Mouse (Mus musculus) testis, adult 2 months (tissue): ENCODE measurements around the gene Zpr1. TPM values are rescaled to one million over a fixed set of nuclear protein-coding genes. Genes with fewer than 3 reads are reported as not detected.

Experiments
- H3K27ac ChIP-seq: fragments of 200-500 bp; 2 replicates; pipeline ENCODE4 v1.5.1; 2012; ENCODE audit warnings: low read depth, low read length; ENCODE audit not compliant: control insufficient read depth, insufficient read depth
- H3K27me3 ChIP-seq: fragments of 200-500 bp; 2 replicates; pipeline ENCODE4 v1.6.1; 2012; ENCODE audit warnings: mild to moderate bottlenecking, low read length, moderate library complexity; ENCODE audit not compliant: control insufficient read depth, insufficient read depth
- H3K36me3 ChIP-seq: fragments of 200-500 bp; 2 replicates; pipeline ENCODE4 v1.6.1; 2012; ENCODE audit warnings: mild to moderate bottlenecking, low read length; ENCODE audit not compliant: control insufficient read depth, insufficient read depth
- H3K4me1 ChIP-seq: fragments of 200-500 bp; 2 replicates; pipeline ENCODE4 v1.6.1; 2012; ENCODE audit warnings: low read length; ENCODE audit not compliant: control insufficient read depth, insufficient read depth
- H3K4me3 ChIP-seq: fragments of 200-500 bp; 2 replicates; pipeline ENCODE4 v1.5.1; 2012; ENCODE audit warnings: low read depth, mild to moderate bottlenecking, low read length, moderate library complexity, mixed read lengths; ENCODE audit not compliant: control insufficient read depth
- CTCF ChIP-seq: fragments of 200-500 bp; IDR thresholded peaks from 2 replicates; pipeline ENCODE4 v1.5.1; 2012; ENCODE audit warnings: low read depth, mild to moderate bottlenecking, inconsistent platforms, low read length, moderate library complexity; ENCODE audit not compliant: control insufficient read depth, insufficient read depth, insufficient replicate concordance
- POLR2A ChIP-seq: fragments of 200-500 bp; IDR thresholded peaks from 2 replicates; pipeline ENCODE4 v1.6.1; 2012; ENCODE audit warnings: low read depth, mild to moderate bottlenecking, inconsistent platforms, low read length, moderate library complexity; ENCODE audit not compliant: control insufficient read depth
- polyA plus RNA-seq: library from polyadenylated mRNA; depleted of rRNA; stranded (reverse); fragments of >200 nt; gene quantifications from 2 replicates; pipeline ENCODE4 v1.2.3, GENCODE M21; 2012

Gene Zpr1
- polyA plus RNA-seq, 1 experiment = 46.5 TPM

DNA sequence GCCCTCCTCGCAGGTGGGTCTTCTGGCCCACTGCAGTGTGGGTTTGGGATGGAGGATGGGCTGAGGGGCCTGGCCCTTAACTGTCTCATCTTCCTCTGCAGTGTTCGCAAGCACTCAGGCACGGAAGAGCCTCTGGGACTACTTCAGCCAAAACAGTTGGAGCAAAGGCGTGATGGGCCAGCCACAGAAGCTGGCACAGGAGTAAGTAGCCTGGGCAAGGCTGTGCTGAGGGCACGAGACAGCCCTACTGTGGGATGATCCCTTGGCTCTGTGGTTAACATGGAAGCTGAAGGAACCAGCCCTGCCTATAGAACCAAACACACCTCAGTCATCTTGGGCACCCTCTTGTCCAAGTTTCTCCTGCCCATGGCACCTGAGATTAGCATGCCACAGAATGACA, 3.7 kb upstream of the Zpr1 start:
- no peaks in the 10 kb centered on the region for H3K36me3 ChIP-seq
- no peak overlapping the region for H3K4me3 ChIP-seq
- peaks cover 5% of the 10 kb centered on the region for H3K4me1 ChIP-seq
- H3K27ac ChIP-seq = no peak overlapping the region
- H3K27me3 ChIP-seq = no peaks in the 10 kb centered on the region
- no peak for TF ChIP-seq POLR2A
- no peak for TF ChIP-seq CTCF

DNA sequence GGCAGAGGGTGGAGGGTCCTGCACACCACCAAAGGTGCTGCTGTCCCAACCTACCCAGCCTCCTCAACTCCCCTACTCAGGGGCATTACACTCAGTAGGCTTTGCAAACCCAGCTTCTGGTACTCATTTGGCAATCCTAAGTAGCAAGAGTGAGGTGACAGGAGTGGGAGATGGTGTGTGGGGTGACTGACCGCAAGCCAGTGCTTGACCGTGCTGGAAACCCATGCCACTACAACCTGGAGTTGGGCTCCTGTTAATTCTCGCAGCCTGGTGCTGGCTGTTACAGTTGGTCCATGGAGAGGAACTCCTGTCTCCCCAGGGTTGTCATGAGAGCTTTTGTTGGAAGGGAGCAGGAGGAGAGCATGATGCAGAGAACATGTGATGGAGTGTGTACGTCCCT, 2.1 kb upstream of the Zpr1 start:
- no peak for TF ChIP-seq CTCF
- no peak for TF ChIP-seq POLR2A
- H3K27me3 ChIP-seq = no peaks in the 10 kb centered on the region
- no peak overlapping the region for H3K27ac ChIP-seq
- peaks cover 2% of the 10 kb centered on the region; the same call in 1 of the 2 replicates for H3K36me3 ChIP-seq
- peaks cover 5% of the 10 kb centered on the region for H3K4me1 ChIP-seq
- H3K4me3 ChIP-seq = no peak overlapping the region

DNA sequence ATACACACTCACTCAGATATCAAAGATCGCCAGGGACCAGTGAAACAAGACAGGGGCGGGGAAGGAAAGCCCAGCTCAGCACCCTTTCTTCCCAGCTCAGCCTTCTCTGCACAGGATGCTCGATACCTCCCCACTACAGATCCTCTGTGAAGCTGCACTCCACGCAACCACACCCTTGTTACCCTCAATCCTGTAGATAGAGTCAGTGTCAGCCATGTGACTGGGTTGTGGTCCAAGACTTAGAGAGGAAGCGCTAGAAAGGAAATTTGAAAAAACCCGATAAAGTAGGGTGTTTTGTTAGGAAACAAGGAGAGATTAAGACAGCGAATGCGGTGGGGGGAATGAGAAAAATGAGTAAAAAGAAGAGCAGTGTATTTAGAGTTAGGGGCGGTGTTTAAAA, 794 bp upstream of the Zpr1 start:
- Histone ChIP-seq H3K4me3 (no peak overlapping the region), H3K36me3 (peaks cover 4% of the 10 kb centered on the region), H3K4me1 (peaks cover 5% of the 10 kb centered on the region), H3K27me3 (no peaks in the 10 kb centered on the region), H3K27ac (no peak overlapping the region)
- TF ChIP-seq POLR2A (no peak), CTCF (no peak)

DNA sequence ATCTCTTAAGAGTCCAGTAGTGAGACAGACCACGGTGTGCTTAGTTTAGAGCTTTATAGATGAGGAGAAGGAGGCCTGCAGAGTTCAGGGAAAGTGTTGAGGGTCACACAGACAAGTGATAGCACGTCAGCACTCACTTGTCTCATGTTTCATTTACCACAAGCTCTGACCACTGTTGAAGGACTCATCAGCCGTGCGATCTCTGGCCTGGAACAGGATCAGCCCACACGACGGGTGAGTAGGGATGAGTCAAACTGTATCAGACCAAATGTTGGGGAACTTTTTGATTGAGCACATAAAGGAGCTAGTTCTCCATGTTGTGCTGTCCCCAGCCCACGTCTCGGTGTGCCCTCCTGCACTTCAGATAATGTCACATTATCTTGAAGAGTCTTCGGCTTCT, 1.6 kb downstream of the Zpr1 start:
- TF ChIP-seq CTCF = no peak
- no peak for TF ChIP-seq POLR2A
- peaks cover 5% of the 10 kb centered on the region for H3K4me1 ChIP-seq
- no peak overlapping the region for H3K27ac ChIP-seq
- peaks cover 4% of the 10 kb centered on the region for H3K36me3 ChIP-seq
- H3K27me3 ChIP-seq = no peaks in the 10 kb centered on the region
- no peak overlapping the region for H3K4me3 ChIP-seq

DNA sequence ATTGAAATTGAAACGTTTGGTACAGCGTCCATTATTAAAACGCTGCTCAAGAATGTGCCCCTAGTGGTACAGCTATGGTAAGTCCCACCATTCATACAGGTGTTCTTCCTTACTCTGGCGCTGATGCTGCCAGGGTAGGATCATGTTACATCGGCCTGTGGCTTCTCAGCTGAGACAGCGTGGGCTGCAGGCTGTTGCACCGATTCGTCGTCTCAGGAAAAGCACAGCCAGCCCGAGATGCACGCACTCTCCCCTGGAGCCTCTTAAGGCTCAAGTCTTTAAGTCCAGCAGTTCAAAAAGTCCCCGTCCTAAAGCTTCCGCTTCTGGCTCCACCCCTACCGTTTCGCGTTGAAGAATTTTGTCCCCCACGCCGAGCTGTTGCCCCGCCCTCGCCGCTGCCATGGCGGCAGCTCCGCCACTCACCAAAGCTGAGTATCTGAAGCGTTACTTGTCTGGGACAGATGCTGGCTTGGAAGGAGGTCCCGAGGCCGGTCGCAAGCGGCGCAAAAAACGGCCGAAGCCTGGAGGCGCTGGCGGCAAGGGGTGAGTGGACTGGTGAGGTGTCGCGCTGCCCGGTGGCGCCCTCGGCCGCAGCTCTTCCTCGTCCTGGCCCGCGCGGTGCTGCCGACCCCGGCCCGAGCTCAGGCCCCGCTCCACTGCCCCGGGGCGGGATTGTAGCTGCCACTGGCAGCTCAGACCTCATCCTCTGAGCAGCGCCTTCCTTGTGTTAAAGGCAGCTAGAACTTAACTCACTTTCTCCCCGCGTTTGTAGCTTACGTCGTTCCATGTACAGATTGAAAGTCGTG, 10.0 kb downstream of the Zpr1 start, which contains the start of gene Bud13:
TSS of gene Bud13 (plus strand) at position 378 of the 806 bp plus-strand sequence.
- Histone ChIP-seq H3K27ac (peak within 1 kb of the TSS; percentile 81), H3K36me3 (no peaks in the 10 kb centered on the region; the same call in none of the 2 replicates), H3K4me3 (peak within 1 kb of the TSS; percentile 96), H3K27me3 (no peaks in the 10 kb centered on the region), H3K4me1 (no peaks in the 10 kb centered on the region; the same call in 1 of the 2 replicates)
- TF ChIP-seq CTCF (peak; percentile 25; the same call in 1 of the 2 replicates), POLR2A (peak; percentile 88)

DNA sequence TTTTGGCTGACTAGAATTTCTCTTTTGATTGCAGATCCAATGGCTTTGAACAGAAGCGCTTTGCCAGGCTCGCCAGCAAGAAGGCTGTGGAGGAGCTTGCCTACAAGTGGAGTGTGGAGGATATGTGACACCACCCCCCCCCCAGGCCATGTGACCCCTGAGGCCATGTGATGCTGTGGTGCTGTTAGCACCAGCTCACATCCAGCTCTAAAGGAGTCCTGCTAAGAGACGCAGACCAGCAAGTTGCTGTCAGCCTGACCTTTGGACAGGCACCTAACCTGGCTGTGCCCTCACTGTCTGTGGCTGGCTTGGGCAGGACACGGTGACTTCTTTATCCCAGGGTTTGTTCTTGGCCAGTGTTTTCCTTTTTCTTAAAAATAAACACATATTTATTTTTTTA, 25.5 kb downstream of the Zpr1 start:
- no peaks in the 10 kb centered on the region for H3K4me1 ChIP-seq
- H3K4me3 ChIP-seq = no peak overlapping the region
- no peaks in the 10 kb centered on the region for H3K36me3 ChIP-seq
- H3K27ac ChIP-seq = no peak overlapping the region
- H3K27me3 ChIP-seq = no peaks in the 10 kb centered on the region
- TF ChIP-seq POLR2A = no peak
- TF ChIP-seq CTCF = no peak

DNA sequence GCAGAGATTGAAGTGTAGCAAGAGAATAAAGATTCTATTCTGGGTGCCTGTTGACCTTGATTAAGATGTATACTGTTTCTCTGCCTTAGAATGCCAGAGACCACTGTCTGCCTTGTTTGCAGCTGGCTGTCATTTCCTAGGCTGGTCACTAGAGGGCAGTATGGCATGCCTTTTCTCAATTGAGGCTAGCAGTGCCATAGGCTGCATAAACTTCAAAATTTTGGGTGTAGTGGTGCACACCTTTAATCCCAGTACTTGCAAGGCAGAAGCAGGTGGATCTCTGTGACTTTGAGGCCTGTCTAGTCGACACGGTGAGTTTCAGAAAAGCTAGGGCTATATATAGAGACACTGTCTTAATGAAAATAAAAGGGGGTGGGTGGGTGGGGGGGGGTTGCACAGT, 29.3 kb downstream of the Zpr1 start:
- Histone ChIP-seq H3K36me3 (no peaks in the 10 kb centered on the region), H3K4me1 (no peaks in the 10 kb centered on the region), H3K27ac (no peak overlapping the region), H3K27me3 (no peaks in the 10 kb centered on the region), H3K4me3 (no peak overlapping the region)
- TF ChIP-seq CTCF = peak; percentile 78; the same call in 1 of the 2 replicates
- TF ChIP-seq POLR2A = no peak
